Mouse (Mus musculus) layer of hippocampus, adult 11-12 months (tissue): Measurements from ENCODE around the gene Pkhd1.
"Not testable (repeated sequence)": the region's sequence is repeated elsewhere in the genome, so short reads cannot be mapped to it uniquely, and the experiment has no call there.

Source experiments
- DNase-seq: peaks from one replicate; pipeline ENCODE4 v3.0.0; 2022; ENCODE audit warnings: low spot score

Pkhd1 gene

DNA sequence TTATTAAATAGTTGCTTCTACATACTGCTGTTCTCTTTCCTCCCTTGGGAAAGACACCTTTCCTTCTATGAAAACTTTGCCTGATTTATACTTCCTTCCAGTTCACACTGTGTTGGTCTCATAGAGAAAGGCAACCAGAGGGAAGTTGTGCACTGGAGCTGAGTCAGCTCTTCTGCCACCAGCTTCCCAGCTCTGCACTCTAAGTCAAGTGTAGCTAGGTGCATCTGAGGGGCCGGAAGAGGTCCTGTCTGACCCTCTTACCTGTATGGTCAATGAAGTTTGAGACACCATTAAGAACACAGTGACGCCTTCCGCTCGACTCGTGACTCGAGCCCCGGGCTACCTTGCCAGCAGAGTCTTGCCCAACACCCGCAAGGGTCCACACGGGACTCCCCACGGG is 131.8 kb downstream of the Pkhd1 start:
- DNase-seq, result no peak

DNA sequence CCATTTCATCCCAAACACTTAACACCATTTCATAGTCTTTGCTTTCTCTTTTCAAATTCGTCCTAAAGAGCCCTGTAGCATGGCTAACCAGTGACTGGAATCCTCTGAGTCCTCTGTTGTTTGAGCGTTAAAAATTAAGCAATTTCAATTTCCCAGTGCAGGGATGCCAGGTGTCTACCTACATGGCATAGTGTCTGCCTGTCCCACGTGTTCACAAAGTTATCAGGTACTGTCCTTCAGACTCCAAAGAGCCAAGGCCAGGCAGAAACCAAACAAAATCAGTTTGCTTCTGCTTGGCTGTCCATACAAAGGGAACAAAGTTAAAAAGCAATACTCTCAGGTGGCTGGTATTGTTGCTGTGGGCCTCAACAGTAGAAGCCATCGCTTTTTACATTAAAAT is 136.0 kb downstream of the Pkhd1 start:
- DNase-seq, result no peak

DNA sequence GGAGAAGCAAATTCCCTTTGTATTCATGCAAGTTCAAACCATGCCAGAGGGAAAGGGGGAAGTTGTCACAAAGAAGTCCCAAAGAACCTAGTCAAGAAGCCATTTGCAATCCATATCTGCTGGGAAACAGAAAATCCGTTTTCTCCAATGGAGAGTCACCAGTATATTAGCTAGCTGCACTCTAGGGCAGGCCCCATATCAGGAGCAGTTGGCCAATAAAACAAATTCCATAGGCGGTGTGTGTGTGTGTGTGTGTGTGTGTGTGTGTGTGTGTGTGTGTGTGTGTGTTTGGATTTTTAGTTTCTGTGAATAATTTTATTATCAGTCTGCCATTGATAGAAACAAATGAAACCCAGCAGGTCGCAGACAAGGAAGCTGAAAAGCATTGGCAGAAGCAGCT is 139.2 kb downstream of the Pkhd1 start:
- DNase-seq, result no peak

DNA sequence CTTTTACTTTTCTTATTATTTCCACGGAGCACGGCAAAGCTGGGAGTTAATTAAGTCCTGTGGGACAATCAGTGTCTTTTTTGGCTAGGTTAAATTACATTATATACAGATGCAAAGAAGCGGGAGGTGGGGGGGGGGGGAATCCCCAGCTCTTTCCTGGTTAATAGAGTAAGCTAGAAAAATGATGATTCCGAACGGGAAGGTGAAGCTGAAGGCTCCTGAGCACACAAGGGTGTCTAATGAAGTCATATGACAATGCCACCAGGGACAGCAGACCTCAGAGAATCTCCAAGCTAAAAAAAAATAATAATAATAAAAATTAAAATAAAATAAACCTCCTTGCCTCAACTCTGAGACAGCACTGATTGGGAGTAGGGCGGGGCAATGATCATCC is 139.6 kb downstream of the Pkhd1 start:
- no peak for DNase-seq

DNA sequence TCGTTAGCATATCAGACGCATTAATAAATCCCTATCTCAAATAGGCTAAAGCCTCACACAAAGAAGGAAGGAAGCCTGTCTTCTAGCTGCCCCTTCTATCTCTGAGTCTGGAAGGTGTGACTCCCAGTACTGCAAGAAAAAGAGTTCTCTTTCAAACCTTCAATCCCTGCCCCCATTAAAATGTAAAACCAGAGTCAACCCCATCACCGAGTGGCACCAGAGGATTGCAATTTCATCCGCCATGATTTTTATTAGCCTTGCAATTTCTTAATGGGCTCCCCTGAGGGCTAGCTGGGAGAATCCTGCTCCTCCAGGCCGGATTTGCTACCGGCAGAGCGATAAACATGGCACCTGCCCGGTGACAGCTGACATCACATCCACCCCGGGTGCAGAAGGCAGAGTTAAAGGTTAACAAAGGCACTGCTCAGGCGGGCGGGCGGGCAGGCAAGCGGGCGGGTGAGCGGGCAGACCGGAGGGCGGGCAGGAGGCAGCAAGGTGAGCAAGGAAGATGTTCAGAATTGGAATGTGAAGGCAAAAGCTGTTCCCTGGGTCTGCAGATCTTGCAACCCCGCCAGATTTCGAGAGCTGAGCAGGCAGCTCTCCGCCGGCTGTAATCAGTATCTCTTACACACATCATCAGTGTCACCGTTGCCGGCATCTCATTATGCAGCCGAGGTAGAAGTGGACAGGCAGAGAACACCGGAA is 140.2 kb downstream of the Pkhd1 start:
- DNase-seq, result no peak

DNA sequence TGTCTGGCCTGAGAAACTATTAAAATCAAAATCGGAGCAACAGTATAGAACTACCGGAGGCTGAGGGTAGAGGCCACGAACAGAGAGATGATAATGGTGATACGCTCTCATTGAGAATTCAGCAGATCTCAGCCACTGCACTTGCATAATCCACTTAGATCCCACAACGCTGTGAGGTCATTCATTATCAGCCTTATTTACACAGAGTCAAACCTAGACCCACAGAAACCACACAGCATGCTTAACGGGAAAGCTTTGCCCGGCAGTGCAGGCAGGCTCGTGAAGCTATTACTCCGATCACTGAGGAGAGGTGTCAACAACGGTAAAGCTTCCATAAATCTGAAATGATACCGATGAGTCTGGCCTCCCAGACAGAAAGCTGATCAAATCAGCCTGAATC is 147.1 kb downstream of the Pkhd1 start:
- no peak for DNase-seq

DNA sequence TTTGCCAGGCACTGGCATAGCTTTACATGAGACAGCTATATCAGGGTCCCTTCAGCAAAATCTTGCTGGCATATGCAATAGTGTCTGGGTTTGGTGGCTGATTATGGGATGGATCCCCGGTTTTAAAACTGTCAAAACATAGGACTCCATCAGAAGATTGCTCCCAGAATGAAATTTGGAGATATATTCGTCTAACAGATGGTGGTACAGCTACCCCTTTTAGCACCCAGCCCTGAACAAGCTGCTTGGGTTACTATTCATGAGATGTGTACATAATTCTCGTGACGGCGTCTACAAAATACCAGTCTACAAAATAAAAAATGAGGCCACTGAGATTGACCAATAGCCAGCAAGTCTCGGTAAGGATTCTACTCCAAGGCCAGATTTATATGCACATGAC is 147.5 kb downstream of the Pkhd1 start:
- no peak for DNase-seq

DNA sequence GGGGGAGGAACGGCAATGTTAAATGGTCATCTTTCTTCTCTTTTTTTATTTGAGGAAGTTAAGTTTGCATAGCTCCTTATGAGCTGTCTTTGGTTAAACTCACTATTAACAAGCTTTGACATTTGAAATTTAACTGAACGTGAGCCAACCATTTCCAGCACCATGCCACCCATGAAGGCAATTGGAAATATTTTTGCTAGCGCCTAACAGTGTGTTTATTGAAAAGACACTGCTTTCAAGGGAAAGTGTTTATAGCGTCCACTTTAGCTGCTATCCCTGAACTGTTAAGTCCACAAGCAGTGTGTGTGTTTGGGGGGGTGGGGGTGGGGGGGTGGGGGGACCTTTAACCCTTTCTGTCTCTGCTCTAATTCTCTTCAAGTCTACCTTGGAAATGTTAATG is 151.4 kb downstream of the Pkhd1 start:
- no peak for DNase-seq

DNA sequence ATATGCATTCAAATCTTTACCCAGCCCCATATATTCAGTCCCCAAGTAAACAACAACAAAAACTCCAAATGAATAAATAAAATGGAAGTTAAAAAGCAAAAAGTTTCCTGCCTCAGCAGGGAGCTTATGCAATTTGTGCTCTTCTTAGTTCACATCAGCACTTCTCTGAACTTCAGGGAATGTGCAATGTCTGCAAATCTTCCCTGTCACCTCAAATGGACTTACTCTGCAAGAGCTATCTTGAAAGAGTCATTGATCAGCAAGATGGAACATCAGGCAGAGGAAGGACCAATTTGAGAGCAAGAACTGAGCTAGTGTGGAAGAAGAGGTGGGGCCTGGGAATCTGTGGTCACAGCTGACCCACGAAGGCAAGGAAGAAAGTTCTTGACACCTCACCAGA is 163.2 kb downstream of the Pkhd1 start:
- DNase-seq, result no peak

DNA sequence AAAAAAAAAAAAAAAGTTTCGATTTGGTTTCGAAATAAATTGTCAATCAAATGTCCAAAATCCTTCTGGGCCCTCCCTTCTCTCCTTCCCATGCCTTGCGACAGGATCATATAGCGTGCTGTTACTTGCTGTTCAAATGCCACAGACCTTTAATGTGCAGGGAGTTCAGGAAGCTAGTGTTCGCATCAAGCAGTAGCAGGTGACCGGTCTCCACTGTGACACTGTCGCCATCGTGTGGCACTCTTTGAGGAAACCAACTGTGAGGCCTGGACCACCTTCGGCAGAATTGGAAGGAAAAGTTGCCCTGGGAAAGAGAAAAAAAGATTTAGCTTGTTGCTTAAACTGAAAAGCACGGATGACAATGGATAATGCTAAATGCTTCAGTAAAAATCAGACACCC is 167.8 kb downstream of the Pkhd1 start:
- peak; percentile 39 for DNase-seq

DNA sequence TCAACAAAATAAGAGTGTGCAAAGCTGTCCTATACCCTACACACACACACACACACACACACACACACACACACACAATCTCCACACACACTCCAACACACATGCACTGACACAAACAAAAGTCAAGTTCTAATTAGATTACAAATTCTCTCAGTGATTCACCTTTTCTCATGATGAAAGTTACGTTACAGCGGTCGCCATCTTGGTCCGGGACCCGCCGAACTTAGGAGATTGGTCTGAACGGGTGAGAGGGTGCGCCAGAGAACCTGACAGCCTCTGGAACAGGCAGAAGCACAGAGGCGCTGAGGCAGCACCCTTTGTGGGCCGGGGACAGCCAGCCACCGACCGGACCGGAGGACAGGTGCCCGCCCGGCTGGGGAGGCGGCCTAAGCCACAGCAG is 185.8 kb downstream of the Pkhd1 start:
- not testable (repeated sequence) for DNase-seq

DNA sequence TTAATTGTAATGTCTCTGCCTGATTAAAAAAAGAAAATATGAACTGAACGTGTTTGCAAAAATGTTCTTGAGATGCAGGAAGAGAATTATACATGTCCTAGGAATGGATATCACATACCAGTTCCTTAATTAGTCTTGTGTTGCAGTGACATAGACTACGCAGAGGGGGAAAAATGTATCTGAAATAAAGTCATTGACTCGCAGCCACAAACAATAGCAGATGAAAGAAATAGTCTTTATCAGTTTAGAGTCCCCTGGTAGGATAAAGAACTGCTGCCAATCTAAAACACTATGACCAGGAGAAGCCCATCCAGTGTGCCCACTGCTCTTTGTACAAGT is 188.8 kb downstream of the Pkhd1 start:
- DNase-seq, result no peak

DNA sequence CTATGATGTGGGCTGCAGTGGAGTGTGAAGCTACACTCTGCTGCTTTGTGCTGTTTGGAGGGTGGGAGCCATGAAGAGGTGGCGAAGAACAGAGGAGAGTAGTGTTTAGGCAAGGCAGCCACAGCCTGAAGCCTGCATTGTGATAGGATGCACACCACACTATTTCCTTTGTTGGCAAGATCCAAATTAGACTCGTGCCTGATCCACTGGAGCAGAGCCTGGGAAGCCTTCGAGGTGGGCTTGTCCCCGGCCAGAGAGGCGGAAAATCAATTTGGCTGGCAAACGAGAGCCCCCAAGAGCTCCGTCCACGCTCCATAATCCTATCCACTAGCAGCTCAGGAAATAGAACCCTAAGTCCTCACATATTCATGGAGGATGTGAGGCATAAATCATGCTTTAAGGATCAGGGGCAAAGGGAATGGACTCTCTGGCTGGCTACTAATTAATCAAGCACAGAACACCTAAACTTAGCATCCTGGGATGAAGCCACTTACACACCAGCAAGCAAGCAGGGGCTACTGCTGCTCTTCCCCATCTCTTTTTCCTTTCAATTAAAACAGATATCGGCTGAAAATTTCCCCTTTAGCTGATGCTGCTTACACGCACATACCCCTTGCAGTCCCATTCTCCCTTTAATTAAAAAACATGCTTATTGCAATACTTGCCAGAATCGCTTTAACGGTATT is 189.4 kb downstream of the Pkhd1 start:
- no peak for DNase-seq

DNA sequence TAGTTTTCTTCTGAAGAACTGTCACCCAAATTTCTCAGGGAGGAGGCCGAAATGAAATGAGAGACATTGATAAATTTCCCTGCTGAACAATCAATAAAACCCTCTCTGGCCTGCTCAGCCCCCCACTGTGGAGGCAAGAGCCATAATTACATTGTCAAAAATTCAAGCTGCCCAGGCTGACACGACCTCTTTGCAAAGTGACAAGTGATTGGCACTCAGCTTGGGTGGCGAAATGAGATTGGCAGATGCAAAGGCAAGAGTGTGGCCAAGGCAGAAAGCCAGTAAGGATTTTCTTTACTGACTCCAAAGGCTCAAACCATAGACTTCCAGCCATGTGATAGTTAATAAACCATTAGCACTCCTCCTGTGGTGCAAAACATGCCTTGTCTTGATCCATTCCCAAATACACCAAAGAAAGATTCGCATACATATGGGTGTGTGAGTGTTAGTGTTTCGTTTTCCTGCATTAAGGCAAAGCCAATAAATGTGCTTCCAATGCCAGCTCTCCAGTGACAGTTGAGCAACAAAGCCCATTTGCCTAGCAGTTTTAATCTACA is 208.4 kb downstream of the Pkhd1 start:
- DNase-seq, result no peak

DNA sequence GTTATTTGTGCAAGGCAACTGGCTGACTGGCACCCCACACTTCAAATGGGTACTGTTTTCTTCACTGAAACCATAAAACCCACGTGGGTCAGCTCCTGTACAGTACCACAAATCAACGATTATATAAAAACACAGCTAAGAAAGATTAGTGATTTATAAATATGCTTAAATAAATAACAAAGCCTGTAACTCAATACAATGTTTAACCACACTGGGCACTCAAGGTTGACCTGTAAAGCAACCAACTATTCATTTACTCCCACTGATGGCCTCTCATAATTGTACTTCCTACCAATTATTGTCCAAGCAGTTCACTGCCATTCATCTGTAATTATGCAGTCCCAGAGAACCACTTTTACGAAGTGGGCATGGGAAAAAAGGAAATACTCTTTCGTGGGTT is 219.5 kb downstream of the Pkhd1 start:
- no peak for DNase-seq

DNA sequence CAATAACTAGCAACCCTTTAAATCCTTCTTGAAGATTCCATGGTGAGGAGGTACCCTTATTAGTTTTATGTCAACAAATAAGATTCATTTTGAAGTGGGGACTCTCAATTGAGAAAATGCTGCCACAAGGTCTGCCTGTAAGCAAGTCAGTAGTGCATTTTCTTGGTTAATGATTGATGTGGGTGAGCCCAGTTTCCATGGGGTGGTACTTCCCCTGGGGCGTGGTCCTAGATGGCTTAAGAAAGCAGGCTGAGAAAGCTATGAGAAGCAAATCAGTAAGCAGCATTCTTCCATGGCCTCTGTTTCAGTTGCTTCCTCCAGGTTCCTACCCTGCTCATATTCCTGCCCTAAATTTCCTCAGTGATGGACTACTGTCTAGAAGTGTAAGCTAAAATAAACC is 253.4 kb downstream of the Pkhd1 start:
- no peak for DNase-seq

DNA sequence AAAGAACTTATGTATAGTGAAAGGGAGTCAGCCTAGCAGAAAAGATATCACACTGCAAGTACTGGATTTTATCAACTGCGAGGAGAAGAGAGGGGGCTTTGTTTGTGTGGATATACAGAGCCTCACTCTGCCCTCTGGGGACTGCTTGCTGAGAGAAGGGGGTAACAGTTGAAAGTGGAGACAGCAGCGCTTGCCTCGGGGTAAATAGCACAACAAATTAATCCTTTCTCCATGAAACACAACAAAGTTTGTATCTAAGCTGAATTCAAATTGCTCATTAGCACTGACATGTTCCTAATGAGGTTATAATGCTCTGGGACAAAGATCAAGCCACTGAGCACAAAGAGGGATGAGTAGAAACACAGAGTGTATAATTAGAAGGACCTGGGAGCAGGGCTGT is 273.2 kb downstream of the Pkhd1 start:
- DNase-seq, result no peak

DNA sequence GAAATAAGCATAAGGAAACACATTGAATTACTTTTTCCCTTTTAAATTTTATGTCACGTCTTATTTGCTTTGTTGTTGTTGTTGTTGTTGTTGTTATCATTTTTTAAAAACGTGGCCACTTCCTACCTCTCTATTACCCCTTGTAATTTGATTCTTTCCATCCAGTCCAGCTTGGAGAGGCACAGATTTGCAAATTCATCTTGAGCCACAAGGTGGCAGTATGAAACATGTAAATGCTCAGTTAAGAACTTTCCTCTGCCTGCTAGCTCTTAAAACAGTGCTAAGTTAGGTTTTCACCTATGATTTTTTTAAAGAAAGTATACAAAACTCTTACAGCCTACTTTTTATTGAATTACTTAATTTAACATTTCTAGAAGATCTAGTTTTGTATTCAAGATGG is 306.4 kb downstream of the Pkhd1 start:
- DNase-seq, result peak; percentile 77

DNA sequence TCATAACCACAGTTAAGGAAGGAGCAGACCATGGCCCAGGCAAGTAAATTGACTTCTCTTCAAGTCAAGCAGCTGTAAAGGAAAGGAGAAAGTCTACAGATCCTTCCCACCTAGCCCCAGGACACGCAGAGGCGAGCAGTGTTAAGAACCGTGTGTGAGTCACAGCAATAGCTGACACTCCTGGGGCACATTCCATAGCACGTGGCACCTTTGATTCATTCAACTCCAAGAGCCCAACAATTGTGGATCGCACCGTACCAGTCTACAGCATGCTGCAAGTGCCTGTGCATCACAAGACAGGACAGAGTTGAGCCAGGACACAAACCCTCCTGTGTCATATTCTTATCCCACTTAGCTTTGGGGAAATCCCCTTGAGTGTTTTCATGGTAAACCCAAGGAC is 306.9 kb downstream of the Pkhd1 start:
- DNase-seq, result no peak

DNA sequence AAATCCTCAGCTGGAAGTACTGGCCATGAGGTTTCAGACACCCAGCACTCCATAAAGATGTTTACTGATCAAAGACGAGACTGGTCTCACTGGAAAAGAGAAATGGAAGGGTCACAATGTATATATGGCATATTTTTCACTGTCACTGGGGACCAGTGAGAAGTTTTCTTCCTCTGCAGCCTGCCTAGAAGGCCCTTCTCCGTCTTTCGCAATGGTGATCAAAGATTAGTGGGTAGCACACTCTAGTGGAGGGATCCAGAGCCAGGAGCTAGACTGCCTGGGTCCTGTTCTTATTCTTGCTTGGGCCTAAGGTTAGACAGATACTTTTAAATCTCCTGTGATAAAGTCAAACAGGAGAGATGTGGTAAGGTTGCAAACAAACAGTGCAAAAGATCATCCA is 311.7 kb downstream of the Pkhd1 start:
- DNase-seq, result peak; percentile 6

DNA sequence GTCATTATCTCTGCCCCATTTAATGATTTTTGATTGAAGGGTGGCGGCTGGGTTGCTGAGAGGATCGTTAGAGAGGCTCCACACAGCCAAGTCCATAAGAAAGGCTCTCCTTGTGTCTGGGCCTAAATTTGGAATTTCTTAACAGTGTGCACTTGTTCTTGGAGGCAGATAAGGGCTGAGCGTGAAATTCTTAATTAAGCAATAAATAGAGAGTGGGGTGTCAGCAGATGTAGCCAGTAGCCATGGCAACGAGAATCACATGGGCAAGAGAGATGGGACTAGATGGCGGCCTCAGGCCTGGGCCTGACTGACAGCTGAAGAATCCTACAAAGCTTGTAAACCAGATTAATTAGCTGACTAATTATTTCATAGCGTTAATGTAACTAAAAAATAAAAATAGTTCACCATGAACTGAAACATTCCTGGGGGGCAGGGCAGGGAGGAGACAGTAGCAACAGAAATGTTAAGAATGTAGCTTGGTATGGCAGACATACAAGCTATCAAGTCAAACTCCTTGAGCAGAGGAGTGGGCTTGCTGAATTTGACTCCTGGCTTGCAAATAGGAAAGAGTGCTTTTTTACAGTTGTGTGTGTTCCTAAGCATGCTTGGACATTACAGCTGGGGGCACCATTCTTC is 314.8 kb downstream of the Pkhd1 start:
- peak; percentile 24 for DNase-seq

DNA sequence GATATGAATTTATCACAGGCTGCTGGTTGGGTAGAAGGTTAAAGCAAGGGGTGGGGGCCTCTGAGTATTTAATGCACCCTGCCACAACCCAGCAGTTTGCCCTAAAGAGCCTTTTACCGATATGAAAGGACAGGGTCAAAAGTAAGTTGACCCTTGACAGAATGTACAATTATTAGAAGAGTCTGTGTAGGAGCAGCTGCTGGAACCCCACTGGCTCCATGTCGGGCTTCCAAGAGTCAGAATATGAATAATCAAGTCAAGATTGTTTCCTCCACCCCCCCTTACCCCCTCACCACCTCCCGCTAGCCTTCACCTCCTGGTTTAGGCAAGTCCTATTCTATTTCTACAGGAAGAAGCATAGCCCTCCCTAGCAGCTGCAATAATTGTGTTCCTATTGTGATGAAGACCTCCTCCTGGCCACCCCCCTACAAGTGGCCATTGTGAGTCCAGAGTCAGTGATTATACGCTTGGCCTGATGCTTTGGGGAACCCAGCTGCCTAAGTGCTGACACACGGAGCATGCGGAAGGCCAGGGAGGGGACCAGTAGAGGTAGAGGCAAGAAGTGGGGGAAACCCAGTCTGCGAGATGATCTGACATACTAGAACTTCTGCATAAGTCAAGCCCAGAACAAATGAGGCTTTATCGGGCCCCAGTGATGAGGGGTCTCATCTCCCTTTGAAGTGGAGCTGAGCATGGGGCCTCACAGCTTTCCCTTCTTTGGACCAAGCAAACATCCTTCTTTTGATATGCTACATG is 315.5 kb downstream of the Pkhd1 start:
- DNase-seq, result no peak

DNA sequence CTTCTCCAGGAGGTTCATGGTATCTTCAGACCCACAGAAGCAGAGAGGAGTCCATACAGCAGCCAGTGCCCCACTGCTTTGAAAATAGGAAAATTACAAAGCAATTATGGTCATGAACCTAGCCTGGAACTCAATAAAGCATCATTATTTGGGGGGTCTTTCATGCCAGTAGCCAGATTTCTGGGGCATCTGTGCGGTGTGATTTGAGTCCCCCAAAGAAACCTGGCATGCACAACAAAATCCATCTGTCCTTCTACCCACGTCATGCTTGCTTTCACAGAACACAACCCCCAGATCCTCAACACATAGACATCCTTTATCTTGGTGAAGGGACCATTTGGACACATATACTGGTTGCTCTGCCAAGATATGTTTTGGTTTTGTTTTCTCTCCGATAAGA is 316.2 kb downstream of the Pkhd1 start:
- DNase-seq, result peak; percentile 39
